Mouse (Mus musculus) cortical plate, adult 2 months (tissue): Measurements from ENCODE around the gene Oas1h.

Source experiments
- CTCF ChIP-seq: fragments of 200-500 bp; IDR thresholded peaks from 2 replicates; pipeline ENCODE4 v1.5.1; 2011; ENCODE audit warnings: mild to moderate bottlenecking, control low read depth, low read length; ENCODE audit not compliant: insufficient read depth; ENCODE audit errors: extremely low read depth
- POLR2A ChIP-seq: fragments of 200-500 bp; IDR thresholded peaks from 2 replicates; pipeline ENCODE4 v1.6.1; 2011; ENCODE audit warnings: mild to moderate bottlenecking, low read length, control low read depth; ENCODE audit not compliant: insufficient read depth; ENCODE audit errors: extremely low read depth

GRCm38 (mm10) chr5:120859241-120859640 lies 2.0 kb upstream of the Oas1h start:
- TF ChIP-seq CTCF (no peak), POLR2A (no peak)
